Mouse (Mus musculus) frontal cortex, postnatal 25 days (tissue): ENCODE results near the gene Mx1.

Experiments
- DNase-seq, 2 experiments: peaks; one replicate each; pipeline ENCODE4 v3.0.0; 2022; ENCODE audit warnings: low spot score in 2 of 2

The Mx1 gene

DNA sequence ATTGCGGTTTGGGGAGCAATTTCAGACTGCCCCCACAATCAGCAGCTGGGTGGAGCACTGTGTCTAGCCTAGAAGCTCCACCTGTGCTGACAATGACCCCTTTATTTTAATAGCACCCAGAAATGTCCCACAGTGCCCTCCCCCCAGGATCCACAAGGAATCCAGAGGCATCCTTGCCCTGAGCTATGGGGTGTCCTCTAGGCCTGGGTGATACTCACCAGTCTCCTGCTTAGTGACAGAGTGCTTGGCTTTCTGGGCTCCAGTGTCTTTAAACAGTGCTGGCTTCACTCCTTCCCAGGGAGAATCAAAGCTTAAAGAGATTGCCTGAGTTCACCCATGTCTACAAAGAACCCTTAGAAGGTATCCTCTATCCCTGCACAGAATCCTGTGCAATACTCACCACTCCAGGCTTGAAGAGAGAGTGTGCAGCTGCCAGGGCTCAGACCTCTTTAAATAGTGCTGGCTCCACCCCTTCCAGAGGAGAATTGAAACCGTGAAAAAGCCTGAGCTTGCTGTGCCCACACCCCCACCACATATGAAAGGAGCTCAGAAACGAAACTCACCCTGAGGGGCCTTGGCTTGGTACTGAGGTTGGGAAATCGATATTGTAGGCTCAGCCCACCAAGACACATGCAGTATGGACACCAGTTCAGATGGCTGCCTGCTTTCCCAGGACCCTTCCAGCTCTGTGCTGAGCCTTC, at the start of gene Mx1:
Gene Mx1, minus strand, starts transcription at position 427 of the 701 bp plus-strand sequence.
- DNase-seq = no peak

- no peak for DNase-seq
Observed at GRCm38 (mm10) chr16:97512347-97512751, 49.6 kb upstream of the Mx1 start.

DNA sequence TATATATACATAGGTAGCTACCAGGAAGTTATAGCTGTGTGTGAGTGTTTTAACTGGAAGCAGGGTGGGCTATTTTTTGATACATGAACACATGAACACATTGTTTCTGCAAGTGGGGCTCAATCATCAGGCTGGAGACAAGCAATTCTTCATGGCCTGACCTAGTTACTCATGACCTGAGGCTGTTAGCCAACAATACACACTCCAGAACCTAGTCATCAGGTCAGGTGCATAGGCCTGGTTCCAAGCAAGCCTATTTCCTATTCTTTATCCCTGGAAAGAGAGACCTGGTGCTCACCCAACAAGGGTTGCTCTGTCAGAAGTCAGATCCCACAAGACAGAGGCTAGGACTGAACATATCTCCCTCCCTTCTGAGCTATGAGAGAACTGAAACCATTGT, 48.8 kb upstream of the Mx1 start:
- DNase-seq = no peak

- no peak for DNase-seq
Observed at GRCm38 (mm10) chr16:97510849-97511248, 48.1 kb upstream of the Mx1 start.

DNA sequence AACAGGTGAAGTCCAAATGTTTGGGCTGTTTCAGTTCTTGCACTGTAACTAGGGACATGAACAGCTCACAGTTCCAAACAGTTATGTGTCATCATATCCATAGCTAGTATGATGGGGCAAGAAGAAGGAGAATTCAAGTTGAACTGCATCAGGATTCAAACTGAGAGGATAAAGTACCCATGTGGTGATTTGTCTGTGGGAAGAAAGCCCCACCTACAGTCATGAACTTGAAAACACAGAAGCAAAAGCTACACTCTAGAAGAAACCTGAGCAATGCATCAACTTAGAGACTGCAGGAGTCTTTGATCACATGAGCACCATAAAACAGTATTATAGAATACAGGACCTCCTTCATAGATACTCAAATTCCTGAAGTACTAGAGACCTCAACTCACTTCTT, 45.1 kb upstream of the Mx1 start:
- no peak for DNase-seq

DNA sequence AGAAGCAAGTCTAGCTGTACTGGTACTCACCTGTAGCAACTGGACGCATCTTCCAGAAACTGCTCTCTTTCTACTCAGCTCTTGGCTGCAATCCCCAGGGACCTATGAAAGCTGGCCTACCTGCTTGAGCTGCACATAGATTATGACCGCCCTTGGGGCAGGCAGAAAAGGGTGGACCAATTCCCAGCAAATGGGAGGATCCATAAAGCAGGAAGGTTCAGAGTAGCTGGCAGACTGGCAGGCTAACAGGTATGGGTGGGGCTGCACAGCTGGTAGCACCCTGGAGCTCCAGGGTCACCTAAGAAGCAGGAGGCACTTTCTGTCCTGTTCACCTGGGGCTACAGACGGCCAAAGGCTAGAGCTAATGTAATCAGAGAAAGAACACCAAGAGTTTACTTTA, 42.1 kb upstream of the Mx1 start:
- DNase-seq = no peak

DNA sequence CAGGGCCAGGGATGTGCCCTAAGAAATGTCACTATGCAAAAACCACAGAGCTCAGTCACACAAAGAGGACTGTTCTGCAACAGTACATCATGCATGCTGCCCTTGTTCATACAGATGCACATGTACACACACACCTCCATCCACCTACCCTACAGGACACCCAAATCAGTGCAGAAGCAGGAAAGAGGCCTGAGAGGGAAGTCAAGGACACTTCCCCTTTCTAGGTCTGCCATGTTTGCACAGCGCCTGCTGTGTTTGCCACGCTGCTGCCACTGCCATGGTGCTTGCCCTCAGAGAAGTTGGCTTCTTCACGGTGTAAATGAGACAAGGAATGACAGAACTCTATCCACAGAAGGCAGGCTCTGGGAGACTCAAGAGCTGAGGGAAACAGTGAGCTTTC, 41.1 kb upstream of the Mx1 start:
- no peak for DNase-seq

DNA sequence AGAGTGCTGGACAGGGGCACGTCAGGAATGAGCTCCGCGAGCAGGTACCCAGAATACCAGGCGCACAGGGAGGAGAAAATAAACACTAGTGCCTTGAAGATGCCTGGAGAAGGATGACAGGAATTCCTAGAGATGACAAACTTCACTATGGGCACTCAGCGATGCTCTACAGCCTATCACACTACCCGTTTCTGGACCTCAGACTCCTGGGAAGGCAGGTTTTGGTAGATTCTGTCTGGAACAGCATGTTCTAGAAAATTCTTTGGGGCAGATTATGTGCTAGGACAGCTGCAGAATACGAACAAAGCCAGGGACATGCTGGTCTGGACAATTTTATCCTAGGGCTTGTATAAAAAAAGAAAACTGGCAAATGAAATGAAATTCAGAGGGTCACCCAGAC, 38.2 kb upstream of the Mx1 start:
- DNase-seq = no peak

DNA sequence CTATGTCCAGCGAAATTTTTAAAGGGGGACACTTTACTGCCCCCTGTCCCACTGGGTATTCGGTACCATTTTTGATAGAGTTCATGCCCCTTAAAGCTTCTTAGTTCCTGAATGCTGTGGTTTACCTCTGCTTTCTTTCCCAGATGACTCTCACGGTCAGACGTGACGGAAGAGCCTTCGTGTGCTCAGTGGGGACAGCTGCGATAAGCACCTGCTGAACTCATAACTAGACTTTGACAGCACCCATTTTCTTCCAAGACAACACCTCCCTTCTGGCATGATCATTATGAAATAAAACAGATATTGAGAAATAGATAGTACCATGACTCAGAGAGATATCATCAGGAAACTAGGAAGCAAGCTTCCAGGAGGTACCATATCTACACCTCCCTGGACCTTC, 36.7 kb upstream of the Mx1 start:
- DNase-seq = no peak

DNA sequence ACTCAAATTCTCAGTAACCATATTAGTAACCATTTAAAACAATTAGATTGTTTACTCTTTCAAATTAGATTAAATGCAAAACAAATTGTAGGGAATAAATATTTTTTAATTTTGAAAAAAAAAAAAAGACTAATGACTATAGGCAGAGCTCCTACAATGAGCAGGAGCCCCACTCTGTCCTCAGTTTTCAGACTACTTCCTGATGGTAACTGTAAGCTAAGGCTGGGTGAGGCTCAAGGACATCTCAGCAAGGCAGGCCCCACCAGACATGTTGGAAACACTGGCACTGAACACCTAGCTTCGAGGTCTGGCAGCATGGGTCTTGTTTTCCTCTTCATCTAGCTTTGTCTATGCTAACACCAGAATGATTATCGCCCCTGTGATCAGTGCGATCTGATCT, 35.4 kb upstream of the Mx1 start:
- no peak for DNase-seq

- DNase-seq = no peak
Observed at GRCm38 (mm10) chr16:97497682-97498081, 35.0 kb upstream of the Mx1 start.

- no peak for DNase-seq
Observed at GRCm38 (mm10) chr16:97496026-97496425, 33.3 kb upstream of the Mx1 start.

GRCm38 (mm10) chr16:97492369-97492768, 29.7 kb upstream of the Mx1 start:
- DNase-seq = no peak

DNA sequence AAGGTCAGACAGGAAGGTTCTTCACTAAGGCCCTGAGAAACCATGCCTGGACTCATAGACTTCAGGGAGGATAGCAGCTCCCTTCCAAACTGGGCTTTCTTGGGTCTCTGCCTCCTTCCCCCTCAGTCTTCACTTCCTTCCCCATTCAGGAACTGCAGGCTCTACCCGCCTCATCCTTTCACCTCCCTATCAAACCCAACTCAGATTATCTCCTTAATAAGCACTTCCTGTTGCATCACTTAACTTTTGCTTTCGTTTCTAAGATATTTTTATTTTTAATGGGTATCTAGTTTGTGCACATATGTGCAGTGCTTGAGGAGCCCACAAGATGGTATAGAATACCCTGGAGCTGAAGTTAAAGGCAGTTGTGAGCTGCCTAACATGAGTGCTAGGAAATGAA, 15.9 kb upstream of the Mx1 start:
- DNase-seq = no peak

GRCm38 (mm10) chr16:97476524-97476923, 13.8 kb upstream of the Mx1 start:
- DNase-seq = no peak

- DNase-seq = no peak
Observed at GRCm38 (mm10) chr16:97475581-97475980, 12.9 kb upstream of the Mx1 start.

DNA sequence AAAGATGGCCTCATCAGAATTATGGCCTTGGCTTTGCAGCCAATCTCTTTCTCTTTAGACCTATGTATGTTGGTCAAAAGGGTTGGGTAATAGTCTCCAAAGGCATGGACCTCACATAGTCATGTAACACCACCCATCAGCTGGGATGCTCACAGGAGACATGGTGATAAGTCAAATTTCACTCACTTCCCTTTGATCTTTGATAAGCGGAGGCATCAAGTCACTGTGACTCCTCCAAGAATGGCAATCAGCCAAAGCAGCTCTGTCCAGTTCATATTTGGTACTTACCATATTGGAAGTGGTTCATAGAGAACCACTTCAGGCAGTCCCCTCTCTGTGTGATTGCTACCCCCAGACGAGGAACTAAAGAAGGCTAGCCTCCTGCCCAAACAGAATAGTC, 12.0 kb upstream of the Mx1 start:
- DNase-seq = no peak

- DNase-seq = no peak
Observed at GRCm38 (mm10) chr16:97467993-97468791, 5.5 kb upstream of the Mx1 start.

- no peak for DNase-seq
Observed at GRCm38 (mm10) chr16:97467472-97467871, 4.8 kb upstream of the Mx1 start.

DNA sequence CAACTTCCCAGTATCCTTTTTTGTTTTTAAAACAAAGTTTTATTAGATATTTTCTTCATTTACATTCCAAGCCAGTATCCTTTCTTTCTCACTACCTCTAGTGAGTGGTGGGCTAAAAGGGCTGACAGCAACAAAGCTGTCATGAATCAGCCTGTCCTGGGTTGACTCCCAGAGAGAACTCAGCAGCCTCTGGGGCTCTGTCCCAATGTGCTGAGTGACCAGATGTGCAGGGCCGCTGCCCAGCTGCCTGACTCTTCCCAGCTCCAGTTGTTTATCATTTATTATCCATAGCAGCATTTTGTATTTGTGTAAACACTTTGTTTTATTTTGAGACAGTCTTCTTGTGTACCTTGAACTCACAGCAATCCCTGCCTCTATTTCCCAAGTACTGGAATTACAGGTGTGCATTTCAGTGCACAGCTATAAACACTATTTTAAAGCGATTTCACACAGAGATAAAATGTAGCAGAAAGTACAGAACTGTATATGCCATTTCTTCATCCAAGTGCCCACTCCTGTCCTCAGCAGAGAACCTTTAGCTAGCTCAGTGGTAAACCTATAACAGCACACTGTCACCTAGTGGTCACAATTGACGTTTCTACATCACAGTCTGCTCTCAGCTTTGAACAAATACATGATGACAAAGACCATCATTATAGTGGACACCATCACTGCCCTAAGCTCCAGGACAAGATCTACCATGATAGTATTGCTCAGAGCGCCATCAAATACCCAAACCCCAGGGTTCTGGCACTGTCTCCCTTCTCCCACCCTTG, 3.7 kb upstream of the Mx1 start:
- DNase-seq = no peak

DNA sequence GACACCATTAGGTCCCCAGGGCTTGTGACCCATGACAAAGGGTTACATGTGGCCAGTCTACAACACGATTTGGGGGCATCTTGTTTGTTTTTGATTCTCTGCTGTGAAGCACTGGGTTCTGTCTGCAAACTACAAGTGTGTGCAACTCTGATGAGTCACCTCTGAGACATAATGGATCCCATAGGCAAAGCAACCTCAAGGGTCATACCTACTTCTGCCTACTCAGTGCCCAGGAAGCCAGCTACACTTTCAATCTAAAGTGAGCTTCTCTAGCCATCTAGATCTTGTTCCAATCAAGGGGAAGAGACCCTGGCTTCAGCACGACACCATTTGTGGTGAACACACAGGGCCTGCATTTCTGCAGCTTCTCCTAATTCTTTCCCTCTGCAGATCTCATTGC, 1.4 kb downstream of the Mx1 start:
- DNase-seq = no peak

DNA sequence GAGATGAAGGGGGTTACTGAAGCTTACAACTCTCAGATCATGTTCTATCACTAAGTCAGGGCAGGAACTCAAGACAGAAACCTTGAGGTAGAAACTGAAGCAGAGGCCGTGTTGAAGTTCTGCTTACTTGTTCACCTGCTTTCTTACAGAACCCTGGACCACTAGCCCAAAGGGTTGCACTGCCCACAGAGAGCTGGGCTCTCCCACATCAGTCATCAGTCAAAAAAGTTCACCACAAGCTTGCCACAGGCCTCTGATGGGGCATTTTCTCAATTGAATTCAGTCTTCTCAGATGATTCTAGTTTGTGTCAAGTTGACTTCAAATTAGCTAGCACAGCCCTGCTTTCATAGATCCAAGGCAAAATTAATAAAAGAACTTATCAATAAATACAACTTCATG, 2.9 kb downstream of the Mx1 start:
- no peak for DNase-seq

DNA sequence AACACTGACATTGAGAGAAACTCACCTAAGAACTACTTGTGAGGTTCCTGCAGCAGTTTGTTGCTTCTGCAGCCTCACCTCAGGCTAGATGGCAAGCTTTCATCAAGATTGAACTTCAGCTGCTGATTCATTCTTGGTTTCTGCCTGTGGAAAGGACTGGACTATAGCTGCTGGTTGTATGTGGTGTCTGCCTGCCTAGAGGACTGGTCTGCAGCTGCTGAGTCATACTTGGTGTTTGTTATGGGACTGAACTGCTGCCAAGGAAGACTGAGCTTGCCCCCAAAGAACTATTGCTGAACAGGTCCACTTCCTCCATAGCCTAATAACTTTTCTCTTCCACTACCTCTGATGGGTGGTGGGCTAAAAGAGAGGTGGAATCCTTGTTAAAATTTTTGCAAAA, 15.3 kb downstream of the Mx1 start:
- no peak for DNase-seq
